Mouse (Mus musculus) adrenal gland, postnatal 4 days (tissue): Measurements from ENCODE around the gene Epb41. TPM values are rescaled to one million over a fixed set of nuclear protein-coding genes. Genes with fewer than 3 reads are reported as not detected.

Experiments
- DNase-seq, 2 experiments: peaks; one replicate each; pipeline ENCODE4 v3.0.0; 2021 to 2022; ENCODE audit warnings: low spot score in 2 of 2, mixed read lengths in 2 of 2
- microRNA-seq: library from miRNA; unstranded; fragments of <30 nt; microRNA quantifications from one replicate; pipeline ENCODE4 v1.2.0, GENCODE M21; 2021
- total RNA-seq, 2 experiments: library from RNA; stranded (reverse); gene quantifications; 2 replicates each; pipeline ENCODE4 v1.2.3; 2021

Epb41 gene
- total RNA-seq, 2 experiments from 2014 or later = 67.2 to 91.2 TPM

DNA sequence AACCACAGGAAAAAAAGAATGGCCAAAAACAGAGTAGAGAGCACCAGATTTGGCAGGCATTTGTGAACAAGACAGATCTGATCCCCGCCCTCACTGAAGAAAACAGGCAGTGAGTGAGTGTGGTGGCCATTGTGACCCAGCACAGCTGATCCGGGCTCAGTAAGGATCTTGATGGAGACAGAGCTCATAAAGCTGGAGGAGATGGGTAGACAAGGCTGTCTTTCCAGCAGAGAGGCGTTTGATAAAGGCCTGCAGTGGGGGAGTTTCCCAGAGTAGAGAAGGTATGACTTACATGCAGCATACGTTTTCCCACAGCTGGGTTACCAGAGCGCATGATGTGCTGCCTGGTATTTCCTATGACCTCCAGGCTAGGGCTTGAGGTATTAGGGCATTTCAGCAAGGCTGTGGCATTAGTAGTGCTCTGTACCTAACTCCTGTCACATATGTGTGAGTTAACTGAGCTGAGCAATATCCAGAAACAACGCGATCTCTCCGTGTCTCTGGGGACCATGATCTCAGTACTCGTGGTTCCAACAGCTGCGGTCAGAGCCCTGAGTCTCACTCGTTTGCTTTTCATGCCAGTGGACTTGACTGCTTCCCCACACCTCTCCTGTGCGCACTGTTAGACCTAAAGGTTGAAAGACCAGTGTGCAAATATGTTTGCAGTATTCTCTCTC lies 176.5 kb downstream of the Epb41 start:
- DNase-seq = no peak

DNA sequence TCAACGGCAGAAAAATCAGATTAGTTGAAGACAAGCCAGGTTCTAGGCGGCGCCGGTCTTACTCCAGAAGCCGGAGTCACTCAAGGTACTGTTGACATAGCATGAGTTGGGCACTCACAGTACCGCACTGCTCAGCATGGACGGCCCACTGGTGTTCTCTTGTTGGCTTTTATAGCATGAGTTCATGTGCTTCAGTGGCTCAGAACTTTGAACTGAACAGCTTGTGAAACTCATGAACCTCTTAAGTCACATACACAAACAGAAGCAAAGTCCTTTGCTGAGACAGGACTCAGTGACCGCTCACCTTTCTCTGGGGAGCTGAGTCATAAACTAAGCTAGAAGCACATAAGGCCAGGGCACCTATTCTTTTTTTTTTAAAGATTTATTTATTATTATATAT lies 177.3 kb downstream of the Epb41 start:
- DNase-seq = no peak

GRCm38 (mm10) chr4:131897109-131897508 lies 178.0 kb downstream of the Epb41 start:
- no peak for DNase-seq

- no peak for DNase-seq
These were observed 184.4 kb downstream of the Epb41 start for GRCm38 (mm10) chr4:131890692-131891091.

DNA sequence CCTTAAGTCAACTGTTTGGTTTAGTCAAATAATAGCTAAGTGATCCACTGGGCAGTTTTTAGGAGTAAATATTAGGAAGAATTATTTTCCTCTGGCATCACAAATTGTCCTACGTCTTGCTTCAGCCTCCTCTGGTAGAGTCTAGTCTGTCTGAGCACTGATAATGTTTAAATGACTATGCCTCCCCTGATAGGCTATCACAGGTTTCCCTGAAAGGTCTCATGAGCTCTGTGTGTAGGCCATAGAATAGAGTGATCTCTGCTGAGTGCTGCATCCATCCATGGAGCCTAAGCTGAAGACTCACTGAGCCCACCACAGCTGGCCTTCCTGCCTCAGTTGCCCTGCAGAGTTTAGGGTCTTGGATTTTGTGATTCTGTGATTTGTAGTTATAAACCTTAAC lies 186.6 kb downstream of the Epb41 start:
- no peak for DNase-seq

DNA sequence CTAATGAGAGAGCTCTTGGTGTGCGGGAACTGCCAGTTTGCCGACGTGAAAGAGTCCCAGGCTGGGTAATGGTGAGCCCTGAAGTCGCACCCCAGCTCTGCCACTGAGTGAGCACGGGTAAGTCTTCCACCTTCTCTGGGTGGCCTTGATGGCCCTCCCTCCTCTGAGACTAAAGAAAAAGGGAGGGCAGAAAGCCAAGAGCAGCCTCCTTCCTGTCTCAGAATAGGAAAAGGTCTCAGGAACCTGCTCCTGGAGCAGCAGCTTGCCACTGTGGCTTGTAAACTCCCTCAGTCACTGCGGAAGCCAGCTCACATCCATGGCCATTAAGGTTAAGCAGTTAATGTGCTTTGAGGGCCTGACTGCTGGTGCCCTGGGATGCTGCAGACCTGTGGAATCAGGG lies 189.7 kb downstream of the Epb41 start:
- no peak for DNase-seq

GRCm38 (mm10) chr4:131883571-131883970 lies 191.6 kb downstream of the Epb41 start:
- DNase-seq = no peak

DNA sequence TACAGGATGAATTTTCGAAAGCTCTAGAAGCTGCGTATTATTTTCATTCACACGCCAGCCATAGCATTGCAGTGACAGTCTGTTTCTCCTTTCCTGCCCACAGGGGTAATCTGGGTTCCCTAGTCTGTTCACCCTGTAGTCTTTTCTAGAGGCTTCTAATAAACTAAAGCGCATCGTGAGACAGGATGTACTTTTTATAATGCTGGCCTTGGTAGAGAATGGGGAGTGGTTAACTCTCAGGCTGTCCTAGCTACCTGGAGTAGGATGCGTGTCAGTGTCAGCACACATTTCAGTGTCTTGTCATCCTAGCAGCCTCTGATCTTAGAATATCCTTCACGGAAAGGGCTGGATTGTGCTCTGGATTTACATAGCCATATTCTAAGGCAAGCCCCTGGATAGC lies 193.8 kb downstream of the Epb41 start:
- no peak for DNase-seq

GRCm38 (mm10) chr4:131879692-131880091 lies 195.4 kb downstream of the Epb41 start:
- DNase-seq = no peak

- no peak for DNase-seq
These were observed 198.3 kb downstream of the Epb41 start for GRCm38 (mm10) chr4:131876836-131877235.

DNA sequence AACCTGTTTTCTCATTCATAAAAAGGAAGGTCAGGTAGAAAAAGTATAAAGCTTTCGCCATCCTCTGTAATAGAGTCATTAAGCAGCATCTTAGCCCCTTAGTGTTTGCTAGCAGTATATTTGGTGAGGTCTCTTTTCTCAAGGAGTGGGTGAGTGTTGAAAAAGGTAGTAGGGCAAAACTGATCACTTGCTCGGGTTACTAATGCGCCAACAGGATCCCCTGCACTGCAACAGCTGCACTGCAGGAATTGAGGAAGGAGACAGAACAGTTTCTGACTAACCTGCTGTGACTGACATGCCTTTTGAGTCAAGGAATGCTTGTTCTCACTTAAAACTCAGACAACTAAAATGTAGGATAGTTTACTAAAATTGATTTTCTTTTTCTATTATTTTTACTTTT lies 199.9 kb downstream of the Epb41 start:
- no peak for DNase-seq

- DNase-seq = no peak
These were observed 200.6 kb downstream of the Epb41 start for GRCm38 (mm10) chr4:131874567-131874966.

GRCm38 (mm10) chr4:131874169-131874536 lies 201.0 kb downstream of the Epb41 start:
- no peak for DNase-seq

Small RNAs within 50 kb of the gene (microRNA-seq; reads per million reads assigned to microRNA genes)
- not detected for gene Gm27445

Other genes with a start within 250 kb of the Epb41 start
- gene Ptpru, start 237.0 kb downstream of the Epb41 start, total RNA-seq = 10 to 100 TPM; 61.3 to 64.8 TPM
- 10 to 100 TPM; 60.8 to 73.6 TPM for gene Mecr, start 231.9 kb downstream of the Epb41 start, total RNA-seq
- gene Srsf4, start 201.7 kb downstream of the Epb41 start, total RNA-seq = 10 to 100 TPM; 89.0 to 93.6 TPM
- gene Tmem200b, start 153.6 kb downstream of the Epb41 start, total RNA-seq = 10 to 100 TPM; 12.9 to 14.4 TPM
- under 1 TPM; 0.70 to 0.73 TPM for gene Gm10300, start 624 bp downstream of the Epb41 start, total RNA-seq
- under 1 TPM; 0.50 to 0.59 TPM for gene Oprd1, start 69.2 kb upstream of the Epb41 start, total RNA-seq
- gene Ythdf2, start 137.0 kb upstream of the Epb41 start, total RNA-seq = 10 to 100 TPM; 61.7 to 63.4 TPM
- 10 to 100 TPM; 19.8 to 26.8 TPM for gene Gmeb1, start 186.3 kb upstream of the Epb41 start, total RNA-seq
- 10 to 100 TPM; 19.4 to 23.3 TPM for gene Taf12, start 199.1 kb upstream of the Epb41 start, total RNA-seq
- 1 to 10 TPM; 4.3 to 6.6 TPM for gene Rab42, start 228.1 kb upstream of the Epb41 start, total RNA-seq